Mouse (Mus musculus): ENCODE results near the gene Marveld3. TPM values are rescaled to one million over a fixed set of nuclear protein-coding genes. Genes with fewer than 3 reads are reported as not detected.

Gene Marveld3
- polyA plus RNA-seq, 1 experiment from 2014 or later = 1.0 TPM

- no peak within 1 kb of the TSS for H3K4me2 ChIP-seq
- H3K27ac ChIP-seq = no peak within 1 kb of the TSS
- H3K9me3 ChIP-seq (replicated peaks) = no peaks in the 10 kb centered on the region
- no peak for ATAC-seq
- H3K9ac ChIP-seq = no peak within 1 kb of the TSS
- no peaks in the 10 kb centered on the region for H3K27me3 ChIP-seq
- H3K4me1 ChIP-seq = no peaks in the 10 kb centered on the region
- no peaks in the 10 kb centered on the region for H3K36me3 ChIP-seq (ENCODE audit: poor library complexity, severe bottlenecking)
- H3K4me3 ChIP-seq = no peak within 1 kb of the TSS
- WGBS = 86% methylated on average over 8 of the region's 8 CpGs
These were observed 28.2 kb upstream of the Marveld3 start, which contains the start of gene Tat for GRCm38 (mm10) chr8:109990224-109990623. Gene Tat, plus strand, starts transcription at chr8:109990437.

GRCm38 (mm10) chr8:109989151-109989550 is 27.1 kb upstream of the Marveld3 start:
- H3K27me3 ChIP-seq = no peaks in the 10 kb centered on the region
- no peaks in the 10 kb centered on the region for H3K9me3 ChIP-seq (replicated peaks)
- H3K27ac ChIP-seq = no peak overlapping the region
- no peak for ATAC-seq
- no peak overlapping the region for H3K9ac ChIP-seq
- H3K4me2 ChIP-seq = no peak overlapping the region
- no peak overlapping the region for H3K4me3 ChIP-seq
- H3K4me1 ChIP-seq = peaks cover 6% of the 10 kb centered on the region
- WGBS = 92% methylated on average over 8 of the region's 8 CpGs
- H3K36me3 ChIP-seq (ENCODE audit: poor library complexity, severe bottlenecking) = no peaks in the 10 kb centered on the region

GRCm38 (mm10) chr8:109987776-109988175 is 25.8 kb upstream of the Marveld3 start:
- Histone ChIP-seq H3K9me3 (replicated peaks) (no peaks in the 10 kb centered on the region), H3K36me3 (ENCODE audit: poor library complexity, severe bottlenecking) (no peaks in the 10 kb centered on the region), H3K4me2 (no peak overlapping the region), H3K9ac (no peak overlapping the region), H3K27ac (no peak overlapping the region), H3K4me3 (no peak overlapping the region), H3K4me1 (peaks cover 14% of the 10 kb centered on the region), H3K27me3 (no peaks in the 10 kb centered on the region)
- 84% methylated on average over 7 of the region's 7 CpGs for WGBS
- no peak for ATAC-seq

GRCm38 (mm10) chr8:109986384-109986783 is 24.4 kb upstream of the Marveld3 start:
- H3K36me3 ChIP-seq (ENCODE audit: poor library complexity, severe bottlenecking) = no peaks in the 10 kb centered on the region
- no peaks in the 10 kb centered on the region for H3K27me3 ChIP-seq
- peaks cover 14% of the 10 kb centered on the region for H3K4me1 ChIP-seq
- no peak overlapping the region for H3K9ac ChIP-seq
- no peak overlapping the region for H3K4me2 ChIP-seq
- WGBS = 75% methylated on average over 7 of the region's 7 CpGs
- ATAC-seq = no peak
- H3K27ac ChIP-seq = no peak overlapping the region
- no peaks in the 10 kb centered on the region for H3K9me3 ChIP-seq (replicated peaks)
- H3K4me3 ChIP-seq = no peak overlapping the region

- Histone ChIP-seq H3K4me1 (peaks cover 14% of the 10 kb centered on the region), H3K4me3 (no peak overlapping the region), H3K36me3 (ENCODE audit: poor library complexity, severe bottlenecking) (no peaks in the 10 kb centered on the region), H3K4me2 (peak overlapping the region; percentile 10; the same call in 1 of the 2 replicates), H3K9ac (no peak overlapping the region), H3K27ac (peak overlapping the region; percentile 54), H3K27me3 (no peaks in the 10 kb centered on the region), H3K9me3 (replicated peaks) (no peaks in the 10 kb centered on the region)
- WGBS = 32% methylated on average over 5 of the region's 5 CpGs
- ATAC-seq = no peak
These were observed 21.9 kb upstream of the Marveld3 start for GRCm38 (mm10) chr8:109983944-109984343.

- ATAC-seq = no peak
These were observed 20.5 kb upstream of the Marveld3 start for GRCm38 (mm10) chr8:109982386-109983105.

GRCm38 (mm10) chr8:109979339-109979738 is 17.3 kb upstream of the Marveld3 start:
- no peak overlapping the region for H3K4me3 ChIP-seq
- 80% methylated on average over 6 of the region's 6 CpGs for WGBS
- no peaks in the 10 kb centered on the region for H3K27me3 ChIP-seq
- H3K4me2 ChIP-seq = no peak overlapping the region
- H3K4me1 ChIP-seq = peaks cover 11% of the 10 kb centered on the region
- H3K36me3 ChIP-seq (ENCODE audit: poor library complexity, severe bottlenecking) = no peaks in the 10 kb centered on the region
- ATAC-seq = no peak
- H3K9ac ChIP-seq = no peak overlapping the region
- no peak overlapping the region for H3K27ac ChIP-seq
- H3K9me3 ChIP-seq (replicated peaks) = peaks cover 9% of the 10 kb centered on the region

More at GRCm38 (mm10) chr8:109982386-109983105, 20.5 kb upstream of the Marveld3 start:
- H3K36me3 ChIP-seq (ENCODE audit: poor library complexity, severe bottlenecking) = no peaks in the 10 kb centered on the region
- peaks cover 14% of the 10 kb centered on the region for H3K4me1 ChIP-seq
- 73% methylated on average over 15 of the region's 15 CpGs for WGBS
- no peak overlapping the region for H3K27ac ChIP-seq
- H3K4me2 ChIP-seq = no peak overlapping the region
- no peaks in the 10 kb centered on the region for H3K27me3 ChIP-seq
- no peak overlapping the region for H3K9ac ChIP-seq
- H3K9me3 ChIP-seq (replicated peaks) = no peaks in the 10 kb centered on the region
- no peak overlapping the region for H3K4me3 ChIP-seq

- H3K27ac ChIP-seq = no peak overlapping the region
- no peak overlapping the region for H3K4me2 ChIP-seq
- ATAC-seq = no peak
- H3K4me1 ChIP-seq = no peaks in the 10 kb centered on the region
- H3K9me3 ChIP-seq (replicated peaks) = peaks cover 9% of the 10 kb centered on the region
- H3K27me3 ChIP-seq = peaks cover 12% of the 10 kb centered on the region
- no peak overlapping the region for H3K4me3 ChIP-seq
- WGBS = 90% methylated on average over 4 of the region's 4 CpGs
- H3K36me3 ChIP-seq (ENCODE audit: poor library complexity, severe bottlenecking) = no peaks in the 10 kb centered on the region
- no peak overlapping the region for H3K9ac ChIP-seq
These were observed 10.9 kb upstream of the Marveld3 start for GRCm38 (mm10) chr8:109972901-109973300.

GRCm38 (mm10) chr8:109970323-109970722 is 8.3 kb upstream of the Marveld3 start:
- Histone ChIP-seq H3K9ac (no peak overlapping the region), H3K4me3 (no peak overlapping the region), H3K36me3 (ENCODE audit: poor library complexity, severe bottlenecking) (no peaks in the 10 kb centered on the region), H3K27me3 (peaks cover 12% of the 10 kb centered on the region), H3K27ac (no peak overlapping the region), H3K4me1 (no peaks in the 10 kb centered on the region), H3K9me3 (replicated peaks) (no peaks in the 10 kb centered on the region), H3K4me2 (no peak overlapping the region)
- peak; percentile 38; the same call in 1 of the 2 replicates for ATAC-seq
- WGBS = 6% methylated on average over 9 of the region's 9 CpGs

GRCm38 (mm10) chr8:109968837-109969236 is 6.8 kb upstream of the Marveld3 start:
- no peaks in the 10 kb centered on the region for H3K4me1 ChIP-seq
- WGBS = 63% methylated on average over 10 of the region's 10 CpGs
- ATAC-seq = no peak
- no peak overlapping the region for H3K4me3 ChIP-seq
- no peaks in the 10 kb centered on the region for H3K9me3 ChIP-seq (replicated peaks)
- no peak overlapping the region for H3K27ac ChIP-seq
- H3K27me3 ChIP-seq = peaks cover 12% of the 10 kb centered on the region
- H3K4me2 ChIP-seq = no peak overlapping the region
- no peaks in the 10 kb centered on the region for H3K36me3 ChIP-seq (ENCODE audit: poor library complexity, severe bottlenecking)
- no peak overlapping the region for H3K9ac ChIP-seq

GRCm38 (mm10) chr8:109964106-109964505 is 2.1 kb upstream of the Marveld3 start:
- Histone ChIP-seq H3K9ac (no peak overlapping the region), H3K4me1 (peaks cover 8% of the 10 kb centered on the region), H3K4me2 (no peak overlapping the region), H3K36me3 (ENCODE audit: poor library complexity, severe bottlenecking) (no peaks in the 10 kb centered on the region), H3K9me3 (replicated peaks) (no peaks in the 10 kb centered on the region), H3K4me3 (no peak overlapping the region), H3K27me3 (peaks cover 37% of the 10 kb centered on the region), H3K27ac (no peak overlapping the region)
- 72% methylated on average over 4 of the region's 4 CpGs for WGBS
- no peak for ATAC-seq

- WGBS = 76% methylated on average over 13 of the region's 13 CpGs
- H3K9me3 ChIP-seq (replicated peaks) = no peaks in the 10 kb centered on the region
- ATAC-seq = no peak
- H3K9ac ChIP-seq = no peak overlapping the region
- H3K27ac ChIP-seq = no peak overlapping the region
- H3K4me3 ChIP-seq = no peak overlapping the region
- H3K4me1 ChIP-seq = peaks cover 9% of the 10 kb centered on the region
- H3K27me3 ChIP-seq = peaks cover 30% of the 10 kb centered on the region
- H3K4me2 ChIP-seq = no peak overlapping the region
- H3K36me3 ChIP-seq (ENCODE audit: poor library complexity, severe bottlenecking) = no peaks in the 10 kb centered on the region
These were observed 1.4 kb upstream of the Marveld3 start for GRCm38 (mm10) chr8:109963421-109963820.

GRCm38 (mm10) chr8:109962896-109963295 is 893 bp upstream of the Marveld3 start:
- Histone ChIP-seq H3K4me2 (no peak overlapping the region), H3K4me3 (no peak overlapping the region), H3K27ac (no peak overlapping the region), H3K9me3 (replicated peaks) (no peaks in the 10 kb centered on the region), H3K27me3 (peaks cover 29% of the 10 kb centered on the region), H3K36me3 (ENCODE audit: poor library complexity, severe bottlenecking) (no peaks in the 10 kb centered on the region), H3K9ac (no peak overlapping the region), H3K4me1 (peaks cover 14% of the 10 kb centered on the region)
- ATAC-seq = no peak
- 83% methylated on average over 9 of the region's 9 CpGs for WGBS

All from forebrain, embryonic 13.5 days (tissue).